Mouse (Mus musculus) brown adipose tissue, adult 24 weeks (tissue): ENCODE measurements around the gene Icam4. TPM values are rescaled to one million over a fixed set of nuclear protein-coding genes. Genes with fewer than 3 reads are reported as not detected.
"Not testable (repeated sequence)": the region's sequence is repeated elsewhere in the genome, so short reads cannot be mapped to it uniquely, and the experiment has no call there.

Experiments used
- H3K27ac ChIP-seq: fragments of 200-500 bp; replicated peaks from 2 replicates; pipeline ENCODE4 v1.5.1; 2012; ENCODE audit warnings: low read depth, mild to moderate bottlenecking, low read length
- H3K4me1 ChIP-seq: fragments of 200-500 bp; 2 replicates; pipeline ENCODE4 v1.6.1; 2012; ENCODE audit warnings: low read length, mixed read lengths; ENCODE audit not compliant: control insufficient read depth, insufficient read depth, insufficient read length
- H3K4me3 ChIP-seq: fragments of 200-500 bp; 2 replicates; pipeline ENCODE4 v1.5.1; 2012; ENCODE audit warnings: low read depth, mild to moderate bottlenecking, low read length, moderate library complexity; ENCODE audit not compliant: insufficient read depth
- polyA plus RNA-seq: library from polyadenylated mRNA; stranded (reverse); fragments of >200 nt; gene quantifications from 2 replicates; pipeline ENCODE4 v1.2.4, GENCODE M21; 2012; ENCODE audit not compliant: missing spikeins, insufficient read depth, insufficient read length

The Icam4 gene
- not detected in 2 replicates for polyA plus RNA-seq

- Histone ChIP-seq H3K4me1 (peaks cover 9% of the 10 kb centered on the region), H3K4me3 (peak within 1 kb of the TSS; percentile 45), H3K27ac (no peak within 1 kb of the TSS)
Observed at GRCm38 (mm10) chr9:21029291-21030054, at the start of gene Icam4. Gene Icam4 (plus strand): TSS chr9:21029373.

DNA sequence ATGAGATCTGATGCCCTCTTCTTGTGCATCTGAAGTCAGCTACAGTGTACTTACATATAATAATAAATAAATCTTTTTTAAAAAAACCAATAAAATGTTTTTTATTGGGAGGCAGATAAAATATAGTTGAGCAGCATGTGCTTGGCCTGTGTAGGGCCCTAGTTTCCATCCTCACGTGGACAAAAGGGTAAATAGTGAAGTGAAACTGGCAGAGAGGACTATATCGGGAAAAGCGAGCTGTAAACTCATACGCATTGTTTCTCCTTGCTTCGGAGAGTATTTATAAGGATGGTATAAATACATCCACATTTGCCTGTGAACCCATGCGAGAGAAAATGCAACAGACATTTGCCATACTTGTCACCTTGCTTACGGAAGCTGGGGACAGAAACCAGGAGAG, 49.4 kb upstream of the Icam4 start:
- Histone ChIP-seq H3K4me3 (no peak overlapping the region), H3K4me1 (peaks cover 12% of the 10 kb centered on the region; the same call in 1 of the 2 replicates)

GRCm38 (mm10) chr9:20982171-20982570, 47.0 kb upstream of the Icam4 start:
- Histone ChIP-seq H3K27ac (no peak overlapping the region), H3K4me1 (peaks cover 10% of the 10 kb centered on the region; the same call in 1 of the 2 replicates), H3K4me3 (no peak overlapping the region)

More for the DNA sequence above, 49.4 kb upstream of the Icam4 start:
- no peak overlapping the region for H3K27ac ChIP-seq

- H3K4me1 ChIP-seq, result peaks cover 8% of the 10 kb centered on the region; the same call in 1 of the 2 replicates
- H3K4me3 ChIP-seq, result no peak overlapping the region
Observed at GRCm38 (mm10) chr9:20983169-20983568, 46.0 kb upstream of the Icam4 start.

GRCm38 (mm10) chr9:20986952-20987686, 42.1 kb upstream of the Icam4 start:
- Histone ChIP-seq H3K4me1 (no peaks in the 10 kb centered on the region), H3K4me3 (no peak overlapping the region), H3K27ac (no peak overlapping the region)

More at GRCm38 (mm10) chr9:20983169-20983568, 46.0 kb upstream of the Icam4 start:
- no peak overlapping the region for H3K27ac ChIP-seq

DNA sequence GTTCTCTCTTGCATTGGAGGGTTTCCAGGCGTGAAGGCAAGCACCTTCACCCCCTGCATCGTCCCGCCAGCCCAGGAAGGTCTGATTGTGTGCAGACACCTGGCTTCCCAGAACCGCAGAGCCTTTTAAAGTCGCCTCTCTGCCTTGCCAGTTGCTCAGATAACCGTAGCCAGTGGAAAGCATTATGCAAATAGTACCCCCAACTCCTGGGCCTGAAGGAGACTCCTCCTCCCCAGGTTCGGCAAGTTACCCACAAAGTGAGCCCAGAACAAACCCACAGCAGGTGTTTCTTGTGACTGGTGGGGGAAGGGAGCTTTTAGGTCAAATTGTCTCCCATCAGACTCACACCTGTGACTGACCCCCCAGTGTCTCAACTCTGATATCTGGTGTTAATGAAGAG, 41.2 kb upstream of the Icam4 start:
- no peak overlapping the region for H3K4me3 ChIP-seq
- no peaks in the 10 kb centered on the region for H3K4me1 ChIP-seq
- no peak overlapping the region for H3K27ac ChIP-seq

GRCm38 (mm10) chr9:20990861-20991260, 38.3 kb upstream of the Icam4 start:
- Histone ChIP-seq H3K27ac (no peak overlapping the region), H3K4me3 (no peak overlapping the region), H3K4me1 (no peaks in the 10 kb centered on the region)

DNA sequence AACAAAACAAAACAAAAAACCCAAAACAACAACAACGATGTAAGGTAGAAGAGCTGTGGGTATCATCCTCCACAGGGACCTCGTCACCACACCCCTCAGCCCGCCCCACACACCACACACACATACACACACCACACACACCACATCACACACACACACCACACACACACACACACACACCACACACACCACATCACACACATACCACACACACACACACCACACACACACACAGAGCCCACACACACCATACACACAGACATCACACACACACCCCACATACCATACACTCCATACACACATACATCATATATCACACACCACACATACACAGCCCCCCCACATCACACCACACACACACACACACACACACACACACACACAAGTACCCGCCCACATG, 37.6 kb upstream of the Icam4 start:
- Histone ChIP-seq H3K4me3 (no peak overlapping the region), H3K4me1 (no peaks in the 10 kb centered on the region), H3K27ac (no peak overlapping the region)

- Histone ChIP-seq H3K27ac (no peak overlapping the region), H3K4me1 (no peaks in the 10 kb centered on the region), H3K4me3 (no peak overlapping the region)
Observed at GRCm38 (mm10) chr9:20993165-20993898, 35.8 kb upstream of the Icam4 start.

DNA sequence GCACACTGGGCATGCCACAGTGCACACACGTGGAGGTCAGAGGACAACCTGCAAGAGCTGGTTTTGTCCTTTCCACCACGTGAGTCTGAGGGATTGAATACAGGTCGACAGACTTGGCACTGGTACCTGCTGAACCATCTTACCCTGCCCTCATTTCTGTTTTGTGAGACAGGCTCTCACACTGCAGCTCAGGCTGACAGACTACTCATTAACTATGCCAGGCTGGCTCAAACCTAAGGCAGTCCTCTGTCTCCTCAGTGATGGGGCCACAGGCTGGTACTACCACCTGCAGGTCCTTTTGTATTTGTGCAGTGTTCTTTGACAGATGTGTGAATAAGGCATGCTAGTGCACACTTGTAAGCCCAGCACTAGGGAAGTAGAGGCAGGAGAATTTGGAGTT, 34.1 kb upstream of the Icam4 start:
- Histone ChIP-seq H3K4me1 (no peaks in the 10 kb centered on the region), H3K4me3 (no peak overlapping the region), H3K27ac (no peak overlapping the region)

DNA sequence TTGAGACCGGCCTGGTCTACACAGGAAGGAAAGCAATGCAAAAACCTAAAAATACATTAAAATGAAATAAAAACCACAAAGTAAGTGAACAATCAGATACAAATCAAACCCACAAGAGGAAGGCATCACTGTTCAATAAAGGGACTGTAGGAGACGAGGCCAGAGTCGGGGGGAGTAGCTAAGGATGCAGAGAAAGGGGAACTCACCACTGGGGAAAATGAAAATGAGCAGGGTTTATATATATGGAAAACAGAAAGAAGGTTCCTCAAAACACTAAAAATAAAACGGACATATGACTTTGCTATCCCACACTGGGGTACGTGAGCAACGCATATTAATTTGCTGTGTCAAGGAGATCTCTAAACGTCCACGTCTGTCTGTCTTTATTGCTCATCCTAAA, 32.1 kb upstream of the Icam4 start:
- H3K27ac ChIP-seq, result no peak overlapping the region
- no peak overlapping the region for H3K4me3 ChIP-seq
- H3K4me1 ChIP-seq, result no peaks in the 10 kb centered on the region

GRCm38 (mm10) chr9:20998337-20998736, 30.8 kb upstream of the Icam4 start:
- H3K27ac ChIP-seq, H3K4me1 ChIP-seq: not testable (repeated sequence)

GRCm38 (mm10) chr9:21000811-21001210, 28.4 kb upstream of the Icam4 start:
- no peak overlapping the region for H3K4me3 ChIP-seq
- no peaks in the 10 kb centered on the region for H3K4me1 ChIP-seq
- no peak overlapping the region for H3K27ac ChIP-seq

More at GRCm38 (mm10) chr9:20998337-20998736, 30.8 kb upstream of the Icam4 start:
- H3K4me3 ChIP-seq, result not testable (repeated sequence)

DNA sequence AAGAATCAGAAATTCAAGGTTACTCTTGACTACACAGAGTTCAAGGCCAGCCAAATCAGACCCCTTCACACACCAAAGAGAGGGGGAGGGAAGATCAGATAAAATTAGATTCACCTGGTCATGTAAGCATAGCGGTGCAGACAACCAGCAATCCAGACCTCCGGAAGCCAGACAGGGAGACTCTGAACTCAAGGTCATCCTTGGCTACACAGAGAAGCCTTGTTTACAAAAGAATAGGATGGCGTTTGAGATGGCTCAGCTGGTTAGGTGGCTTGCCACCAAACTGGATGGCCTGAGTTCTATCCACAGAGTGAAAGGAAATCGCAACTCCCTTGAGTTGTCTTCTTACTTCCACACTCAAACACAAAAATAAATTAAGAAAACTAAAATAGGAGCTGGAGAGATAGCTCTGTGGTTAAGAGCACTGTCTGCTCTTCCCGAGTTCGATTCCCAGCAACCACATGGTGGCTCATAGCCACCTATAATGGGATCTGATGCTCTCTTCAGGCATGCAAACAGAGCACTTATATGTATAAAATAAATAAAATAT, 27.4 kb upstream of the Icam4 start:
- H3K27ac ChIP-seq, result no peak overlapping the region
- no peaks in the 10 kb centered on the region for H3K4me1 ChIP-seq
- H3K4me3 ChIP-seq, result no peak overlapping the region

DNA sequence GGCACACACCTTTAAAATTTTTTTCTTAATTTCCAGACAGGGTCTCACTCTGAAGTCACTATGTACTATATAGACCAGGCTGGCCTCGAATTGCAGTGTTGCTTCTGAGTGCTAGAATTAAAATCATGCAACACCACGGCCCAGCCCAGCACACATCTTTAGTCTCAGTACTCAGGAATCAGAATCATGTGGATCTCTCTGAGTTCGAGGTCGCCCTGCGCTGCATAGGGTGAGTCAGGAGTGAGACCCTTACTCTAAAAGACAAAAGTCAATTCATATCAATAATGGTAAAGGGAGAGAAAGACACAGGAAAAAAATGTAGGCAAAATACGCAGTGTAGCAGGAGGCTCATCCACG, 26.9 kb upstream of the Icam4 start:
- H3K4me3 ChIP-seq, result peak overlapping the region; percentile 84
- no peak overlapping the region for H3K27ac ChIP-seq
- no peaks in the 10 kb centered on the region for H3K4me1 ChIP-seq
